Mouse (Mus musculus) ES-E14 (cell line): ENCODE data around the gene Shoc2. TPM values are rescaled to one million over a fixed set of nuclear protein-coding genes. Genes with fewer than 3 reads are reported as not detected.

Experiments used
- DNase-seq: peaks from one replicate; pipeline ENCODE4 v3.0.0-alpha.2; 2013; ENCODE audit warnings: low read depth, low spot score
- H3K27ac ChIP-seq: 2 replicates; pipeline ENCODE4 v1.5.1; 2012; ENCODE audit warnings: low read depth, mild to moderate bottlenecking, low read length, moderate library complexity, mixed read lengths; ENCODE audit not compliant: poor library complexity, insufficient read depth, severe bottlenecking
- H3K36me3 ChIP-seq: 2 replicates; pipeline ENCODE4 v1.6.1; 2012; ENCODE audit warnings: mild to moderate bottlenecking, low read length, moderate library complexity, mixed read lengths; ENCODE audit not compliant: control insufficient read depth, poor library complexity, insufficient read depth, severe bottlenecking
- H3K4me1 ChIP-seq, 2 experiments: fragments of 150-350 bp in 1 of 2; sonication (generic) in 1 of 2; 2 replicates each; pipeline ENCODE4 v1.6.1; 2012; ENCODE audit warnings: low read length in 2 of 2, mild to moderate bottlenecking in 1 of 2, mixed read lengths in 1 of 2; ENCODE audit not compliant: control insufficient read depth in 2 of 2, insufficient read depth in 2 of 2, poor library complexity in 1 of 2
- H3K4me3 ChIP-seq, 2 experiments: fragments of 150-350 bp in 1 of 2; sonication (generic) in 1 of 2; 2 replicates each; pipeline ENCODE4 v1.5.1; 2012; ENCODE audit warnings: low read length in 2 of 2, low read depth in 1 of 2, mild to moderate bottlenecking in 1 of 2, mixed read lengths in 1 of 2; ENCODE audit not compliant: insufficient read depth in 1 of 2, poor library complexity in 1 of 2, severe bottlenecking in 1 of 2
- H3K9ac ChIP-seq: 2 replicates; pipeline ENCODE4 v1.6.1; 2012; ENCODE audit warnings: low read depth, mild to moderate bottlenecking, low read length, mixed read lengths; ENCODE audit not compliant: poor library complexity, insufficient read depth, severe bottlenecking
- H3K9me3 ChIP-seq: fragments of 150-350 bp; sonication (generic); 2 replicates; pipeline ENCODE4 v1.6.1; 2012; ENCODE audit warnings: low read depth, mild to moderate bottlenecking, low read length; ENCODE audit not compliant: control insufficient read depth, insufficient read depth
- CHD2 ChIP-seq: IDR thresholded peaks from 2 replicates; pipeline ENCODE4 v1.6.1; 2014; ENCODE audit warnings: mild to moderate bottlenecking, low read depth, low read length, inconsistent platforms
- HCFC1 ChIP-seq: IDR thresholded peaks from 2 replicates; pipeline ENCODE4 v1.6.1; 2012; ENCODE audit warnings: low read length, inconsistent platforms, borderline replicate concordance; ENCODE audit not compliant: insufficient read depth
- MAFK ChIP-seq: IDR thresholded peaks from 2 replicates; pipeline ENCODE4 v1.6.1; 2014; ENCODE audit warnings: mild to moderate bottlenecking, low read depth, low read length, inconsistent platforms; ENCODE audit not compliant: insufficient read depth
- ZC3H11A ChIP-seq: IDR thresholded peaks from 2 replicates; pipeline ENCODE4 v1.6.1; 2012; ENCODE audit warnings: low read depth, mild to moderate bottlenecking, inconsistent platforms, low read length, borderline replicate concordance
- ZNF384 ChIP-seq: IDR thresholded peaks from 2 replicates; pipeline ENCODE4 v1.6.1; 2012; ENCODE audit warnings: low read depth, low read length, inconsistent platforms
- in situ Hi-C, 2 experiments: fragments of 600-800 bp; cut with MboI; formaldehyde crosslinking; loops; one replicate each; pipeline ENCODE4 v1.15.1; 2025; ENCODE audit warnings: low sequenced_read_pairs in 2 of 2, inconsistent platforms in 1 of 2; ENCODE audit not compliant: unreplicated experiment in 2 of 2
- total RNA-seq: library from RNA; depleted of rRNA; stranded (reverse); fragments of 300-350 nt; gene quantifications from 2 replicates; pipeline ENCODE4 v1.2.3, GENCODE M21; 2012

Gene Shoc2
- total RNA-seq, 1 experiment, result 26.6 TPM

DNA sequence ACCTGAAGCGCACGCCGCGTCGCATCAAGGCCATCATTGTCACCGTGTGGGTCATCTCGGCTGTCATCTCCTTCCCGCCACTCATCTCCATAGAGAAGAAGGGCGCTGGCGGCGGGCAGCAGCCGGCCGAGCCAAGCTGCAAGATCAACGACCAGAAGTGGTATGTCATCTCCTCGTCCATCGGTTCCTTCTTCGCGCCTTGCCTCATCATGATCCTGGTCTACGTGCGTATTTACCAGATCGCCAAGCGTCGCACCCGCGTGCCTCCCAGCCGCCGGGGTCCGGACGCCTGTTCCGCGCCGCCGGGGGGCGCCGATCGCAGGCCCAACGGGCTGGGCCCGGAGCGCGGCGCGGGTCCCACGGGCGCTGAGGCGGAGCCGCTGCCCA is 102.6 kb downstream of the Shoc2 start:
- no peaks in the 10 kb centered on the region for H3K36me3 ChIP-seq
- DNase-seq, result no peak
- peak overlapping the region; percentile 21; the same call in 1 of the 2 replicates for H3K9ac ChIP-seq
- in situ Hi-C loops, result loop anchor here in 1 of 2 experiments (25.0 kb wide), 1 partner anchor 1016 kb away; no protein-coding TSS in a partner anchor
- no peak for TF ChIP-seq ZNF384
- no peak for TF ChIP-seq HCFC1
- no peak for TF ChIP-seq ZC3H11A
- no peak for TF ChIP-seq MAFK
- TF ChIP-seq CHD2, result no peak
- H3K4me3 ChIP-seq, result peak overlapping the region in 1 of 2 experiments; percentile 46; a peak in 3 of 4 replicates
- no peak overlapping the region for H3K27ac ChIP-seq
- no peaks in the 10 kb centered on the region for H3K9me3 ChIP-seq
- peaks cover 0 to 8% of the 10 kb centered on the region in 2 experiments; a peak in 2 of 4 replicates for H3K4me1 ChIP-seq

DNA sequence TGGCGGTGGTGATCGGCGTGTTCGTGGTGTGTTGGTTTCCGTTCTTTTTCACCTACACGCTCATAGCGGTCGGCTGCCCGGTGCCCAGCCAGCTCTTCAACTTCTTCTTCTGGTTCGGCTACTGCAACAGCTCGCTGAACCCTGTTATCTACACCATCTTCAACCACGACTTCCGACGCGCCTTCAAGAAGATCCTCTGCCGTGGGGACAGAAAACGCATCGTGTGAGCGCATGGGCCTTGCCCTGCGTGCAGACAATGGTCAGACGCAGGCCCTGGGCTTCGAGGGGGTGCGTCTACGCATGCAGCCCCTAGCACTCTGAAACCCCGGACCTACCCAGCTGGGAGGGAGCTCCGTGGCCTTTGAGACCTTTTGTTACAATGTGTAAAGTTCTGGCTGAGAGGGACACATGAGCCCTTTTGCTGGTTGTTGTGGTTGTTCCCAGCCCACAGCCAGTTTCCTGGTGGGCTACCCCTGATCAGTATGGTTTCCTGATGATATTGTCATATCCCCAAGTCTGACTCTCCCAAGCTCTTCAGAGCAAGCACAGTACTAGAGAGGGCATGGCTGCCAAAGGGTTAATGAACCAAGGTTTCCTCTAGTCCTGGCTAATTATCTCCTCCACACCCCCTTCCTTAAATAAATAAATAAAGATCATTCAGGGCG is 103.4 kb downstream of the Shoc2 start:
- in situ Hi-C loops, result loop anchor here in 1 of 2 experiments (25.0 kb wide), 1 partner anchor 1015 kb away; no protein-coding TSS in a partner anchor
- Histone ChIP-seq H3K27ac (no peak overlapping the region), H3K4me3 (peak overlapping the region; percentile 37 to 46; a peak in 3 of 4 replicates), H3K9me3 (no peaks in the 10 kb centered on the region), H3K9ac (peak overlapping the region; percentile 21; the same call in 1 of the 2 replicates), H3K4me1 (peaks cover 0 to 8% of the 10 kb centered on the region in 2 experiments; a peak in 2 of 4 replicates), H3K36me3 (no peaks in the 10 kb centered on the region)
- TF ChIP-seq ZNF384 (no peak), CHD2 (no peak), ZC3H11A (no peak), MAFK (no peak), HCFC1 (no peak)
- DNase-seq, result no peak

- in situ Hi-C loops, result loop anchor here in 1 of 2 experiments (25.0 kb wide), 1 partner anchor 1014 kb away; no protein-coding TSS in a partner anchor
- Histone ChIP-seq H3K9me3 (no peaks in the 10 kb centered on the region), H3K4me1 (peaks cover 0 to 8% of the 10 kb centered on the region in 2 experiments; a peak in 2 of 4 replicates), H3K9ac (no peak overlapping the region), H3K36me3 (no peaks in the 10 kb centered on the region), H3K27ac (no peak overlapping the region), H3K4me3 (no peak overlapping the region)
- no peak for TF ChIP-seq HCFC1
- TF ChIP-seq MAFK, result peak; percentile 96
- DNase-seq, result no peak
These were observed 104.2 kb downstream of the Shoc2 start for GRCm38 (mm10) chr19:54048161-54048885.

DNA sequence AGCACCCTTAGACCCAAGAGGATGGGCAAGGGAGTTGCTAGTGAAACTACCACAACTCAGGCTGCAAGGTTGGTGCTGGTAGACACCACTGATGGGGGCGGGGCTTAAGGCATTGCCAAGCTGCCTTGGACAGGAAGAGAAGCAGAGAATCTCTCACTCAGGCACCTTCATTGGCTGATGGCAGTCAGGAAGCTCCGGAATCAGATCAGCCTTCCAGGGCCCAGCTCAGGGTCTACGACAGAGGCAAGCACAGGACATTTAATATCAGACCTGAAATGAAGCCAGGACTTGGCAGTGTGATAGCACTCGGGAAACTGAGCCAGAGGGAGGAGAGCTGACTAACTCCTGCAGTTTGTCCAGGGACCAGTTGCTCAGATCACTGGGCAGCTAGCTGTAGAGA is 107.5 kb downstream of the Shoc2 start:
- no peak overlapping the region for H3K9ac ChIP-seq
- H3K27ac ChIP-seq, result no peak overlapping the region
- no peaks in the 10 kb centered on the region for H3K36me3 ChIP-seq
- DNase-seq, result no peak
- no peak for TF ChIP-seq ZNF384
- no peak for TF ChIP-seq CHD2
- no peak for TF ChIP-seq HCFC1
- no peak for TF ChIP-seq ZC3H11A
- TF ChIP-seq MAFK, result no peak
- in situ Hi-C loops, result no loop called here
- no peak overlapping the region for H3K4me3 ChIP-seq
- H3K9me3 ChIP-seq, result no peaks in the 10 kb centered on the region
- H3K4me1 ChIP-seq, result peaks cover 0 to 2% of the 10 kb centered on the region in 2 experiments; a peak in 1 of 4 replicates
